Mouse (Mus musculus): ENCODE data around the gene Snf8.
A peak's percentile ranks its signal among the peaks of the same experiment; 100 is the strongest.

Gene Snf8

DNA sequence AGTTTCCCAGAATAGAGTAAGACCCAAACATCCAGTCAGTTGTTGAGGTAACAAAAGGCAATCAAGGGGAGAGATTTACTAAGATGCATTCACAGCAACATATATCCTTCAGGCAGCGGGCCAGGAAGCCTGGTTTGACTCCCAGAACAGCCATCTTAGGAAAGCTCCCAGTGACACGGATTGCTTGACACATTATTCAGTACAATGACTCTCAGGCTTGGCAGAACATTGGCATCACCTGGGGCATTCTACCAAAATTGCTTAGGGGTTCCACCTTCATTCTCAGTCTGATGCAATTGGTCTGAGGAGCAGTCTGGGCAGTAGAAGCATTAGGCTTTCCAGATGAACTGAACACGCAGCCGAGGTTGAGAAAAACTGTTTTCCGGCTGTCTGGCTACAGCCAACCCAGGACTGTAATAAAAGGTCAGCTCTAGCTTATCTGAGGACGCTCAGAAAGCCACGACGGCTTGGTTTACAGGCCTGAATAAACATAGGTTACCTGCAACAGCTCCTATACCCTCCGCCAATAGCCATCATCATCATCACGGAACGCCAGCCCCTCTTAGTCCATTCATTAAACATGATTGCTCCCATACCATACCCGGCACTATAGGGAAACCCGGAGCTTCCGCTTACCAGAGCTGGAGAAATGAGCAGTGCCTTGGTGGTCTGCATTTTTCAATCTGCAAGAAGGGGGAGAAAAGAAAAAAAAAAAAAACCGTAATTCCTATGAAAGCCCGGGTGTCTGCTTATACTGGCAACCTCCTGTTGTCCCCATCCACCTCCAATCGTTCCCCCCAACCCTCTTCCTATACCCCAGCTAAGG lies 39.9 kb downstream of the Snf8 start:
- DNase-seq: no peak

DNA sequence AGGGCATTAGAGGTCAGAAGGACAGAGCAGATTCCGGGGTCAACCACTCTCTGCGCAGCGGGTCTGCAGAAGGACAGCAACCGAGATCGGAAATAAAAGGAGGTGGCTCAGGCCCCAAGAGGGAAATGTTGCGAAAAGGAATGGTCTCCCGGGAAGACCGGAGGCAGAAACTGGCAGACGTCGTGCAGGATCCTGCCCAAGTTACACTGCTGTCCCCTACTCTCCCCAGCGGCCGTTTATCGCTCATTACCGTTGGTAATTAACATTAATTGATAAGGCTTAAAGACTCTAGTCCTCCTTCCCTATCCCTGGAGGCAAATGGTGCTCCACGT lies 40.5 kb downstream of the Snf8 start:
- peak; percentile 12 for DNase-seq

DNA sequence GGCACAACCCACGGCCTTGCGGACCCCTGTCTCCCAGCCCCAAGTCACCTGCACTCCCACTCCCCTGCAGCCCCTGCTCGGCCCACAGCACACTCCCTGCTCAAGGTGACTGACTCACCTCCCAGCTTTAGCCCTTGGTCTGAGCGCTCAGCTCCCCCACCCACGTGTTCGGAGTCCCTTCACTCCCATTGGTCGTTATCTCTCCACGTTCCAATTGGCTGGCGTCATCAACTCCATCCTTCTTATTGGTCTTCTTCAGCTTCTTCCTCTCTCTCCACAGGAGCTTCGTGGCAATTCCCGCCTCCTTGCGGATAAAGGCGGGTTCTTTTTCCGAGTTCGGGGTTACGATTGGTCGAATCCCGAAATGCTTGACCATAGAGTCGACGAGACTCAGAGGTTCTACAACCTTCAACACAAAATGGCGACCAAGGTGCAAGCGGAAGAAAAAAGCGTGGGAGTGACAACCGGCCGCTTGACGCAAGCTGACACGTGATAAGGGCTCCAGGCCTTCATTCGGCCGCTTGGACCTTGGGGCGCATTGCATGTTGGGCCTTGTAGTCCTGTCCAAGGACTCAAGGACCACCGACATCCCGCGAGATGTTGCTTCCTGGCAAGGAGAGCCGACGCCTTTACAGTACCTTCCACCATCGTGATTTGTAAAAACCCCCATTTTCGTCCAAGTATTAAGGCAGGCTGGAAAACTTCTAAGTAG lies 41.0 kb downstream of the Snf8 start, which contains the start of gene Atp5g1:
TSS of gene Atp5g1 (minus strand) at position 162 of the 712 bp plus-strand sequence.
- DNase-seq: peak; percentile 100

DNA sequence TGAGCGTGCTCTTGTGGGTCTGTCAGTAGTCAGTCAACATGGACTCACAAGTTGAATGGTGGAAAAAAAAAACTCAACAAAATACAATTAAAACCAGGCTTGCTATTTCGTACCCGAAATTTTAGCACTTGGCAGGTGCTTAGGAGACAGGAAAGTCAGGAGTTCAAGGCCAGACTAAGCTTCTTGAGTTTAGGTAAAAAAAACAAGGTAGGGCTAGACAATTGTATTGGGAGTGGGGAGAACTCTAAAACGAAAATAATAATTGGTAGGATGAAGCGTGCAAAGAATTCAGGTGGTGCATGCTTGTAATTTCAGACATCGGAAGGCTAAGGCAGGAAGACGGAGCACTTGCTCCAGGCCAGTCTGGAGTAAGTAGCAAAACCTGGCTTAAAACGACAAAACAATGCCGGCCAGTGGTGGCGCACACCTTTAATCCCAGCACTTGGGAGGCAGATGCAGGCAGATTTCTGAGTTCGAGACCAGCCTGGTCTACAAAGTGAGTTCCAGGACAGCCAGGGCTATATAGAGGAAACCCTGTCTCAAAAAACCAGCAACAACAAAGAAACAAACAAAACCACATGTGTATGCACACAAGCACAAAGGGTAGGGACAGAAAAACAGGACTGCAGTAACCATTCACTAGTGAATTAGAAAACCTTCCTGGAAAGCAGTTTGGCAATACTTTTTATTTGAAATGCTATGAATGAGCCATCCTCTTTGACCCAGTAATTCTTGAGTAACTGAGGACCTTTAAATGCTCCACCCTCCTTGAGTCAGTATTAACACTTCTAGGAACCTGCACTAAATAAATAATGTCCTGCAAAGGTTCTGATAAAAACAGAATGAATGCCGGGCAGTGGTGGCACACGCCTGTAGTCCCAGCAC lies 41.8 kb downstream of the Snf8 start:
- DNase-seq: no peak

DNA sequence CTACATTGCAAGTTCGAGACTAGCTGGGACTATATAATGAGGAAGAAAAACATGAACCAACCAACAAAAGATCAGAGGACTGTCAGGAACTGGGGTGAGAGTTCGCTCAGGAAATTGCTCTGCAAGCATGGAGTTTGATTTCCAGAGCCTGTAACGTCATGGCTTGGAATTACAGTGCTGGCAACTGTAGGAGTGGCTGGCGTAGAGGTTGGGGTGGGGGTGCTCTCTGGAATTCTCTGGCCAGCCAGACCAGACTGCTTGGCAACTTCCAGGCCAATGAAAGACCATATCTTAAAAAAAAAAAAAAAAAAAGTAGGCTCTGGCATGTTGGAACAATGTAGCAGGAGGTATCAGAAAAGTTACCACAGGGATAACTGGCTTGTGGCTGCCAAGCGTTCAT lies 46.1 kb downstream of the Snf8 start:
- no peak for DNase-seq

DNA sequence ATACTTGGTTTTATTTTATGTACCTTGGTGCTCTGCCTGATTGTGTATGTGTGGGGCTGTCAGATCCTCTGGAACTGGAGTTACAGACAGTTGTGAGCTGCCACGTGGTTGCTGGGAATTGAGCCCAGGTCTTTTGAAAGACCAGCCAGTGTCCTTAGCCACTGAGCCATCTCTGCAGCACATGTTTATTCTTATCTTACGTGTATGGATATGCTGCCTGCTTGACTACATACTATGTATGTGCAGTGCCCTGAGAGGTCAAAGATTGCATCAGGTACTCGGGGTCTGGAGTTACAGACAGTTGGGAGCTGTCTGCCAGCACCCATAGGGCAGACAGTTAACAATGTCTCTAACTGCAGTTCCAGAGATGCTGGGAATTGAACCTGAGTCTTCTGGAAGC lies 48.0 kb downstream of the Snf8 start:
- no peak for DNase-seq

DNA sequence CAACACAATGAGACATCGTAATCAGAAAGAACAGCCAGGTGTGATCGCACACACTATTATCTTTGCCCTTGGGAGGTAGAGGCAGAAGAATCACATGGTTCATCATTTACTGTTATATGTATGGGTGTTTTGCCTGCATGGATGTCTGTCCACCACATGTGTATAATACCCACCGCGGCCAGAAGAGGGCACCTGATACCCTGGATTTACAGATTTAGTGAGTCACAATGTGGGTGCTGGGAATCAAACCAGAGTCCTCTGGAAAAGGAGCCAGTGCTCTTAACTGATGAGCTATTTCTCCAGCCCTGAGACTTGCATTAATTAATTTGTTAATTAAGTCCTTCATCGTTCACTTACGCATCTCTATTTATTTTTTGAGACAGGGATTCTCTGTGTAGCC lies 53.3 kb downstream of the Snf8 start:
- DNase-seq: no peak

DNA sequence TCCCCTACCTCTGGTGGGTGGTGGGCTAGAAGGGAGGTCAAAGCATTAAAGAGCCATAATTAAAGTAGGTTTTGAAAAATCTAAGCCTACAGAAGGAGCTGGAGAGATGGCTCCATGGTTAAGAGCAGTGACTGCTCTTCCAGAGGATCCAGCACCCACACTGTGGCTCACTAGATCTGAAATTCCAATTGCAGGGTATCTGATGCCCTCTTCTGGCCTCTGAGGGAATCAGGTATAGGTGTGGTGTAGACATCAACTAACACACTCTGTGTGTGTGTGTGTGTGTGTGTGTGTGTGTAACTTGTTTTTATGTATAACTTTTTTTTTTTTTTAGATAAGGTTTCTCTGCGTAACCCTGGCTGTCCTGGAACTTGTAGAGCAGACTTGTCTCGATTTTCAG lies 56.4 kb downstream of the Snf8 start:
- DNase-seq: peak; percentile 46

DNA sequence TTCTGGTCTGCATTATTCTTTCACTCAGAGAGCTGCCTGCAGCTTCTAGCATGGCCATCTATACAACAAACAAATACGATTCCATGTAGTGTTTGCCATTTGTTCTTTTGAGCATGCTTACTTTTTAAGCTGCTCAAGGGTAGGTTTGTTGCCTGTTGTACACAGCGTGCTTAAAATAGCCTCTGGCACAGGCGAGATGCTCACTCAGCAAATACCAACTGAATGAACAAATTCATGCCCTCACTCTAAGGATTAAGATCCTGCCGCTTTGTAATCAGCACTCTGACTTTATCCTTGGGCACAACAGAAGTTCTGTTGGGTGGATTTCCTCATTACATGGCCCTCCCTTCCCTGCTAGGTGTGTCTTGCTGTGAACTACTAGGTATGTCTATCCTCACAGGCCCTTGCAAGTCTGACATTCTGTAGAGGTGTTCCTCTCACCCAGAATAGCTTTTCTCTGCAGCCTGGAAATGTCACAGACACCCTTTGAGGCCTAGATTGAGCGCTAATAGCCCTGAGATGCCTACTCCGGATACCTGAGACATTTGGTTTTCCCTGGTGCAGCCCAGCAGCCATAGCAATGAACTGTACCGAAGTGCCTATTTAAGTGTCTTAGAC lies 58.1 kb downstream of the Snf8 start:
- DNase-seq: no peak

DNA sequence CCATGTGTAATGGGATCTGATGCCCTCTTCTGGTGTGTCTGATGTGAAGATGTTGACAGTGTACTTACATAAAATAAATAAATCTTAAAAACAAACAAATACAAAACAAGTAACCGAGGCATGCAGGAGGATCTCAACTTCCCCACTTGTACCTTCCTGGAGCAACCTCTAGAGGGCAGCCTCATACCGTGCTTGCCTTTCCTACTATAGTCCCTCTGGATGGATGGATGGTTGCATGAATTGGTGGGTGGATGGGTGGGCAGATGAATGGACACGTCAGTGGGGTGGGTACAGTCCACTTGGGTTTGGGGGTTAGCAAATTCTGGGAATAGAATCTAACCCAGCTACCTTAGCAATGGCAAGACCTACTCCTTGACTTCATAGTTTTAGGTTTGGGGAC lies 58.7 kb downstream of the Snf8 start:
- DNase-seq: peak; percentile 64

All from embryo, embryonic 11 days (tissue).